Mouse (Mus musculus) heart, adult 9 months (tissue): ENCODE data around the gene Podn.

Experiments
- DNase-seq, 2 experiments: peaks; one replicate each; pipeline ENCODE4 v3.0.0; 2022; ENCODE audit warnings: low spot score in 2 of 2

Gene Podn

GRCm38 (mm10) chr4:108045136-108046107, 50.8 kb downstream of the Podn start:
- no peak for DNase-seq

- peak; percentile 67 for DNase-seq
Measured at GRCm38 (mm10) chr4:108037027-108037426, 59.2 kb downstream of the Podn start.

- DNase-seq: no peak
Measured at GRCm38 (mm10) chr4:108033041-108033764, 63.0 kb downstream of the Podn start.

GRCm38 (mm10) chr4:108032352-108032849, 63.8 kb downstream of the Podn start:
- DNase-seq: no peak

GRCm38 (mm10) chr4:108031502-108032351, 64.5 kb downstream of the Podn start:
- DNase-seq: peak; percentile 72

- no peak for DNase-seq
Measured at GRCm38 (mm10) chr4:108030888-108031501, 65.2 kb downstream of the Podn start.

- no peak for DNase-seq
Measured at GRCm38 (mm10) chr4:108026193-108026592, 70.1 kb downstream of the Podn start.

- DNase-seq: peak in 1 of 2 experiments; percentile 33
Measured at GRCm38 (mm10) chr4:108025269-108025668, 71.0 kb downstream of the Podn start.

- DNase-seq: peak; percentile 84 to 86
Measured at GRCm38 (mm10) chr4:108024641-108025040, 71.6 kb downstream of the Podn start.

- DNase-seq: no peak
Measured at GRCm38 (mm10) chr4:108023186-108023585, 73.1 kb downstream of the Podn start.

- no peak for DNase-seq
Measured at GRCm38 (mm10) chr4:108020178-108020577, 76.1 kb downstream of the Podn start.

- DNase-seq: peak; percentile 71 to 73
Measured at GRCm38 (mm10) chr4:108018961-108019921, 77.0 kb downstream of the Podn start.

- DNase-seq: no peak
Measured at GRCm38 (mm10) chr4:108018241-108018923, 77.9 kb downstream of the Podn start.

GRCm38 (mm10) chr4:108017839-108018238, 78.4 kb downstream of the Podn start:
- no peak for DNase-seq

- peak; percentile 47 to 51 for DNase-seq
Measured at GRCm38 (mm10) chr4:108016321-108016720, 79.9 kb downstream of the Podn start.

GRCm38 (mm10) chr4:108015067-108015765, 81.0 kb downstream of the Podn start:
- DNase-seq: peak; percentile 91 to 94

- no peak for DNase-seq
Measured at GRCm38 (mm10) chr4:108014466-108014865, 81.8 kb downstream of the Podn start.

- no peak for DNase-seq
Measured at GRCm38 (mm10) chr4:108008541-108008940, 87.7 kb downstream of the Podn start.
